Mouse (Mus musculus) stomach, postnatal 0 days (tissue): Measurements from ENCODE around the gene Prkcq.

ENCODE experiments used
- CTCF ChIP-seq: IDR thresholded peaks from 2 replicates; pipeline ENCODE4 v1.5.1; 2016; ENCODE audit warnings: antibody characterized with exemption, low read depth, mild to moderate bottlenecking, moderate library complexity
- EP300 ChIP-seq: optimal IDR thresholded peaks from 2 replicates; pipeline ENCODE3; 2016; ENCODE audit warnings: antibody characterized with exemption

DNA sequence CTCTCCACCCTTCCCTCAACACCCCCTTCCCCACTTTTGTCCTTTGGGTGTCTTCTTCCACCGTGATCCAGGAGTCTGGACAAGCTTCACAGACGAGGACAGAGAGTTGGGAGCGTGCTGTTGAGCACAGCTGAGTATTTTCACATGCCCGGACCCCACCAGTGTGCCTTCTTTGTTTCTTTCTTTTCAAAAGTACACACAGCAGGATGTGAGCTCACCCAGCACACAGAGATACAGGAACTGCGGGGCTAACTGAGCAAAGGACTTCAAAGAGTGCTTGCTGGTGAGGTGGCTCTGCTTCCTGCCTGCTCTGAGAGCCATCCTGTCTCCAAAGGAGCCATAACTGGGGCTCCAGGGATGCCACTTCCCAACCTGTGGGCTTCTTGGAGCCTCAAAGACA lies 32.3 kb downstream of the Prkcq start:
- TF ChIP-seq CTCF (no peak), EP300 (no peak)
